In the genomic region with DNA sequence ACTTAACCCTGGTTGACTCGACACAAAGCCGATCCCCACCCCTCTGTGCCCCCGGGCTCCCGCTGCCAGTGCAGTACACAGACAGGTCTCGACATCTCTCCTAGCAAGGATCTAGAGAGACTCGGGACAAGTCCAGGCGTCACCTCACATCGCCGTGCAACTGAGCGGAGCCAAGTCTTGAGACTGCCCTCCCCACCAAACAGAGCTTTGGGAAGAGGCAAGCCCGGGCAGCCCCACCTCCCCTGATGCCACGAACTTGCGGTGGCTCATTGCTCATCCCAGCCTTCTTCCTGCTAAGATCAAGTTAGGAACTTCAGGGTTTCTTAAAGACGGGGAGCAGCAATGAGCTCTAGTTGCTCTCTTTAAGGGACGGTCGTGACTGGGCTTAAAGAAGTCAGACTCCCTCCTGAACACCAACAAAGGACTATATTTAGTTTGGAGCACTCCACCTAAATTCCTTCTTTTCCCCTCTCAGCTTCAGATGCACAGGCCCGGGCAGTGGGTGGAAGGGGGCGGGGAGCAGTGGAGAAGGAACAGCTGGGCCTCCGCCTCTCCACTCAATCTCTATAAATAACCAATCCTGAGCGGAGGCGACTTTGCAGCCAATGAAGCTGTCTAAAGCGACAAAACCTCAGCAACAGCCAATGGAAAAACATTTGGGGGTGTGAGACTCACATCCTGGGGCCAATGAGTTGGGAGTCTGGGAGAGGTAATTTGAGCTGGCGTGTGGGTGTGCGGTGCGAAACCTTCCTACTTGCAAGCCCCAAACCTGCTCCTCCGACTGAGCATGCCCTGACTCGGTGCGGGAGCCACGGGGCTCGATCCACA, we compare ENCODE assay signal across 8 mouse cellular contexts. TPM values are rescaled to one million over a fixed set of nuclear protein-coding genes. Genes with fewer than 3 reads are reported as not detected.
DNase-seq lines count a peak whose midpoint lies in the region; ATAC-seq and TF ChIP-seq lines count a peak whose summit lies in the region.

No protein-coding gene starts in this region.

- peak overlapping the region; percentile 72 to 78 for H3K4me3 ChIP-seq in MEL (ENCODE audit: control insufficient read depth in 1 of 2, insufficient read depth in 1 of 2, low read depth in 2 of 2, low read length in 2 of 2)
- H3K4me3 ChIP-seq in lung, embryonic 16.5 days (ENCODE audit: low read length) = peak overlapping the region; percentile 91

- no peak overlapping the region for H3K27ac ChIP-seq in MEL (ENCODE audit: control insufficient read depth, low read depth, low read length)
- peak overlapping the region; percentile 96 for H3K27ac ChIP-seq in lung, embryonic 16.5 days (ENCODE audit: low read length)

- peaks cover 0 to 3% of the 10 kb centered on the region in 2 experiments; a peak in 3 of 4 replicates for H3K27me3 ChIP-seq in MEL (ENCODE audit: control insufficient read depth in 1 of 2, insufficient read depth in 2 of 2, low read length in 2 of 2)
- no peaks in the 10 kb centered on the region for H3K27me3 ChIP-seq in lung, embryonic 16.5 days (ENCODE audit: control insufficient read depth, insufficient read depth, low read depth, low read length)

- H3K9ac ChIP-seq in MEL (ENCODE audit: control insufficient read depth, low read depth, low read length, poor library complexity, severe bottlenecking) = peak overlapping the region; percentile 49
- H3K9ac ChIP-seq in lung, embryonic 16.5 days (ENCODE audit: low read length) = peak overlapping the region; percentile 75

- TF ChIP-seq EP300 in MEL (IDR thresholded peaks at IDR 0.05; ENCODE audit: low read depth in 1 of 2, low read length in 2 of 2) = no peak

- TF ChIP-seq POLR2A in MEL (IDR thresholded peaks at IDR 0.05; ENCODE audit: control insufficient read depth in 1 of 2, insufficient read depth in 1 of 2, low read depth in 1 of 2, low read length in 2 of 2, poor library complexity in 1 of 2) = no peak

- 0% methylated on average over 30 of the region's 30 CpGs for WGBS in lung, embryonic 16.5 days

- peak; percentile 84 for ATAC-seq in hematopoietic stem cell, adult 5-6 weeks (replicated peaks in 1 of 2; ENCODE audit: insufficient read depth in 1 of 2, low FRiP score in 2 of 2, low TSS enrichment in 1 of 2, low read depth in 1 of 2, poor library complexity in 2 of 2, severe bottlenecking in 2 of 2)
- peak; percentile 95 for ATAC-seq in lung, embryonic 16.5 days (ENCODE audit: low read depth)

- peaks cover 0 to 8% of the 10 kb centered on the region in 2 experiments; a peak in 3 of 4 replicates for H3K4me1 ChIP-seq in MEL (ENCODE audit: control insufficient read depth in 1 of 2, insufficient read depth in 2 of 2, low read length in 2 of 2)
- H3K4me1 ChIP-seq in lung, embryonic 16.5 days (replicated peaks; ENCODE audit: control insufficient read depth, insufficient read depth, low read length) = peaks cover 18% of the 10 kb centered on the region

- peak overlapping the region; percentile 93 for H3K4me2 ChIP-seq in lung, embryonic 16.5 days (ENCODE audit: low read depth, low read length)

- peaks cover 22% of the 10 kb centered on the region for H3K79me2 ChIP-seq in MEL (ENCODE audit: control insufficient read depth, insufficient read depth, low read length, poor library complexity)

- no peak for TF ChIP-seq CTCF in MEL (IDR thresholded peaks at IDR 0.05 in 2 of 3, conservative IDR thresholded peaks at IDR 0.05 in 1 of 3; ENCODE audit: control insufficient read depth in 1 of 3, insufficient read depth in 1 of 3, low read depth in 2 of 3, low read length in 3 of 3, poor library complexity in 1 of 3, severe bottlenecking in 1 of 3)

- H3K36me3 ChIP-seq in MEL (ENCODE audit: control insufficient read depth in 1 of 2, insufficient read depth in 2 of 2, low read length in 2 of 2) = peaks cover 0 to 14% of the 10 kb centered on the region in 2 experiments; a peak in 2 of 4 replicates
- H3K36me3 ChIP-seq in lung, embryonic 16.5 days (ENCODE audit: control insufficient read depth, insufficient read depth, low read length) = no peaks in the 10 kb centered on the region

- no peak for TF ChIP-seq RAD21 in MEL (IDR thresholded peaks at IDR 0.05; ENCODE audit: low read depth, low read length)

- peak; percentile 99 for DNase-seq in MEL (ENCODE audit: low read depth, low spot score)
- peak; percentile 69 for DNase-seq in cerebellum, adult 8-10 months
- peak; percentile 98 for DNase-seq in forelimb bud, embryonic 11.5 days (ENCODE audit: low read depth, low spot score)
- DNase-seq in layer of hippocampus, adult 9-10 months (ENCODE audit: low spot score) = peak; percentile 91
- DNase-seq in ovary, postnatal 10 days (ENCODE audit: low spot score) = peak; percentile 70
- peak; percentile 80 to 86 for DNase-seq in thymus, postnatal 10 days (ENCODE audit: low spot score in 2 of 2)

- no peaks in the 10 kb centered on the region for H3K9me3 ChIP-seq in MEL (replicated peaks; ENCODE audit: insufficient read depth, low read length)
- no peaks in the 10 kb centered on the region for H3K9me3 ChIP-seq in lung, embryonic 16.5 days (ENCODE audit: control insufficient read depth, low read length)

TF ChIP-seq in MEL, 35 proteins besides CTCF, POLR2A, EP300 and RAD21 (continues in another document):
- TF ChIP-seq POLR2AphosphoS5 (IDR thresholded peaks at IDR 0.05; ENCODE audit: borderline replicate concordance, low read depth, low read length) = no peak
- no peak for TF ChIP-seq MAX (IDR thresholded peaks at IDR 0.05; ENCODE audit: low read length)
- TF ChIP-seq NELFE (IDR thresholded peaks at IDR 0.05; ENCODE audit: low read depth, low read length) = peak; percentile 37; the same call in 1 of the 2 replicates
- TF ChIP-seq ETS1 (IDR thresholded peaks at IDR 0.05; ENCODE audit: low read depth, low read length) = peak; percentile 64
- no peak for TF ChIP-seq ELF1 (IDR thresholded peaks at IDR 0.05; ENCODE audit: low read depth, low read length)
- TF ChIP-seq SMC3 (IDR thresholded peaks at IDR 0.05; ENCODE audit: low read depth, low read length) = no peak
- no peak for TF ChIP-seq KAT2A (conservative IDR thresholded peaks at IDR 0.05; ENCODE audit: low read depth, low read length)
- TF ChIP-seq BHLHE40 (IDR thresholded peaks at IDR 0.05; ENCODE audit: borderline replicate concordance, low read depth, low read length) = no peak
- TF ChIP-seq USF1 (IDR thresholded peaks at IDR 0.05; ENCODE audit: low read depth, low read length) = no peak
- peak; percentile 37; the same call in 1 of the 2 replicates for TF ChIP-seq ZMIZ1 (IDR thresholded peaks at IDR 0.05; ENCODE audit: low read depth, low read length)
- peak; percentile 74; the same call in 1 of the 2 replicates for TF ChIP-seq HCFC1 (IDR thresholded peaks at IDR 0.05; ENCODE audit: low read depth, low read length)
- no peak for TF ChIP-seq ZNF384 (IDR thresholded peaks at IDR 0.05; ENCODE audit: low read depth, low read length)
- TF ChIP-seq USF2 (IDR thresholded peaks at IDR 0.05; ENCODE audit: borderline replicate concordance in 1 of 2, insufficient read depth in 1 of 2, low read depth in 1 of 2, low read length in 2 of 2) = no peak
- no peak for TF ChIP-seq TBP (IDR thresholded peaks at IDR 0.05; ENCODE audit: low read depth, low read length)
- peak; percentile 79 for TF ChIP-seq SIN3A (IDR thresholded peaks at IDR 0.05; ENCODE audit: low read length)
- TF ChIP-seq MEF2A (IDR thresholded peaks at IDR 0.05; ENCODE audit: extremely low read depth, insufficient replicate concordance, low read depth, low read length, poor library complexity, severe bottlenecking) = no peak
- TF ChIP-seq JUND (IDR thresholded peaks at IDR 0.05; ENCODE audit: low read depth, low read length) = no peak
- no peak for TF ChIP-seq MYB (IDR thresholded peaks at IDR 0.05; ENCODE audit: low read depth, low read length)
- no peak for TF ChIP-seq ZC3H11A (IDR thresholded peaks at IDR 0.05; ENCODE audit: low read depth, low read length)
- TF ChIP-seq GATA1 (IDR thresholded peaks at IDR 0.05; ENCODE audit: low read depth, low read length) = no peak
- no peak for TF ChIP-seq TAL1 (IDR thresholded peaks at IDR 0.05; ENCODE audit: low read length)
- no peak for TF ChIP-seq POLR2AphosphoS2 (IDR thresholded peaks at IDR 0.05; ENCODE audit: low read length)
- peak; percentile 36 for TF ChIP-seq MXI1 (IDR thresholded peaks at IDR 0.05; ENCODE audit: low read depth, low read length)
- TF ChIP-seq TCF12 (IDR thresholded peaks at IDR 0.05; ENCODE audit: low read depth, low read length) = peak; percentile 12; the same call in 1 of the 2 replicates
- TF ChIP-seq GABPA (IDR thresholded peaks at IDR 0.05; ENCODE audit: low read depth, low read length) = no peak
- TF ChIP-seq CHD1 (IDR thresholded peaks at IDR 0.05; ENCODE audit: low read depth, low read length) = 0 out of 2 replicates have a peak, but pooled peaks have one; percentile 52
- no peak for TF ChIP-seq E2F4 (IDR thresholded peaks at IDR 0.05; ENCODE audit: borderline replicate concordance, low read depth, low read length)
- TF ChIP-seq UBTF (IDR thresholded peaks at IDR 0.05; ENCODE audit: borderline replicate concordance, insufficient read depth, low read depth, low read length) = no peak
- peak; percentile 51 for TF ChIP-seq CHD2 (IDR thresholded peaks at IDR 0.05; ENCODE audit: low read length)
- TF ChIP-seq NRF1 (IDR thresholded peaks at IDR 0.05; ENCODE audit: insufficient read depth, low read depth, low read length, poor library complexity, severe bottlenecking) = no peak; the same call in 1 of the 2 replicates
- peak; percentile 79; the same call in 1 of the 2 replicates for TF ChIP-seq MAZ (IDR thresholded peaks at IDR 0.05; ENCODE audit: low read depth, low read length)
- no peak for TF ChIP-seq MYC (IDR thresholded peaks at IDR 0.05; ENCODE audit: low read depth, low read length)
- TF ChIP-seq ZKSCAN1 (IDR thresholded peaks at IDR 0.05; ENCODE audit: low read depth, low read length) = no peak
- no peak for TF ChIP-seq RCOR1 (IDR thresholded peaks at IDR 0.05; ENCODE audit: low read depth, low read length)

RNA-seq across cellular contexts. Expression of a gene that starts 1.9 kb away (rescaled TPM):
- 4.4 and 4.7 TPM in 2 replicates for total RNA-seq in MEL (2012; rRNA removed)
- 1 to 10 TPM in 1 of 2 experiments, not detected in 1; 5.6 TPM for polyA plus RNA-seq in MEL (2012; ENCODE audit: insufficient read depth in 1 of 2, insufficient read length in 2 of 2, low read depth in 1 of 2, low replicate concordance in 2 of 2, missing spikeins in 1 of 2)
- 7.6 and 11.1 TPM in 2 replicates for total RNA-seq in hematopoietic stem cell, adult 5-6 weeks (2017)
- polyA plus RNA-seq in lung, embryonic 16.5 days (2015; fragmentation: Nextera tagmentation; extraction: Ambion mirVana) = 6.4 and 7.0 TPM in 2 replicates

RNA-seq across cellular contexts. Expression of a gene that starts 2.4 kb away (rescaled TPM):
- total RNA-seq in MEL (2012; rRNA removed) = 0.82 and 1.2 TPM in 2 replicates
- 1 to 10 TPM in 1 of 2 experiments, not detected in 1; 4.2 TPM for polyA plus RNA-seq in MEL (2012; ENCODE audit: insufficient read depth in 1 of 2, insufficient read length in 2 of 2, low read depth in 1 of 2, low replicate concordance in 2 of 2, missing spikeins in 1 of 2)
- total RNA-seq in hematopoietic stem cell, adult 5-6 weeks (2017) = 0.31 and 1.0 TPM in 2 replicates
- not detected in 2 replicates for polyA plus RNA-seq in lung, embryonic 16.5 days (2015; fragmentation: Nextera tagmentation; extraction: Ambion mirVana)
